Mouse (Mus musculus) ES-E14 (cell line): ENCODE results near the gene Hoxa1. TPM values are rescaled to one million over a fixed set of nuclear protein-coding genes. Genes with fewer than 3 reads are reported as not detected.

Experiments
- DNase-seq: peaks from one replicate; pipeline ENCODE4 v3.0.0-alpha.2; 2013; ENCODE audit warnings: low read depth, low spot score
- H3K27ac ChIP-seq: 2 replicates; pipeline ENCODE4 v1.5.1; 2012; ENCODE audit warnings: low read depth, mild to moderate bottlenecking, low read length, moderate library complexity, mixed read lengths; ENCODE audit not compliant: poor library complexity, insufficient read depth, severe bottlenecking
- H3K36me3 ChIP-seq: 2 replicates; pipeline ENCODE4 v1.6.1; 2012; ENCODE audit warnings: mild to moderate bottlenecking, low read length, moderate library complexity, mixed read lengths; ENCODE audit not compliant: control insufficient read depth, poor library complexity, insufficient read depth, severe bottlenecking
- H3K4me1 ChIP-seq, 2 experiments: fragments of 150-350 bp in 1 of 2; sonication (generic) in 1 of 2; 2 replicates each; pipeline ENCODE4 v1.6.1; 2012; ENCODE audit warnings: low read length in 2 of 2, mild to moderate bottlenecking in 1 of 2, mixed read lengths in 1 of 2; ENCODE audit not compliant: control insufficient read depth in 2 of 2, insufficient read depth in 2 of 2, poor library complexity in 1 of 2
- H3K4me3 ChIP-seq, 2 experiments: fragments of 150-350 bp in 1 of 2; sonication (generic) in 1 of 2; 2 replicates each; pipeline ENCODE4 v1.5.1; 2012; ENCODE audit warnings: low read length in 2 of 2, low read depth in 1 of 2, mild to moderate bottlenecking in 1 of 2, mixed read lengths in 1 of 2; ENCODE audit not compliant: insufficient read depth in 1 of 2, poor library complexity in 1 of 2, severe bottlenecking in 1 of 2
- H3K9ac ChIP-seq: 2 replicates; pipeline ENCODE4 v1.6.1; 2012; ENCODE audit warnings: low read depth, mild to moderate bottlenecking, low read length, mixed read lengths; ENCODE audit not compliant: poor library complexity, insufficient read depth, severe bottlenecking
- H3K9me3 ChIP-seq: fragments of 150-350 bp; sonication (generic); 2 replicates; pipeline ENCODE4 v1.6.1; 2012; ENCODE audit warnings: low read depth, mild to moderate bottlenecking, low read length; ENCODE audit not compliant: control insufficient read depth, insufficient read depth
- CHD2 ChIP-seq: IDR thresholded peaks from 2 replicates; pipeline ENCODE4 v1.6.1; 2014; ENCODE audit warnings: mild to moderate bottlenecking, low read depth, low read length, inconsistent platforms
- HCFC1 ChIP-seq: IDR thresholded peaks from 2 replicates; pipeline ENCODE4 v1.6.1; 2012; ENCODE audit warnings: low read length, inconsistent platforms, borderline replicate concordance; ENCODE audit not compliant: insufficient read depth
- MAFK ChIP-seq: IDR thresholded peaks from 2 replicates; pipeline ENCODE4 v1.6.1; 2014; ENCODE audit warnings: mild to moderate bottlenecking, low read depth, low read length, inconsistent platforms; ENCODE audit not compliant: insufficient read depth
- ZC3H11A ChIP-seq: IDR thresholded peaks from 2 replicates; pipeline ENCODE4 v1.6.1; 2012; ENCODE audit warnings: low read depth, mild to moderate bottlenecking, inconsistent platforms, low read length, borderline replicate concordance
- ZNF384 ChIP-seq: IDR thresholded peaks from 2 replicates; pipeline ENCODE4 v1.6.1; 2012; ENCODE audit warnings: low read depth, low read length, inconsistent platforms
- in situ Hi-C, 2 experiments: fragments of 600-800 bp; cut with MboI; formaldehyde crosslinking; loops; one replicate each; pipeline ENCODE4 v1.15.1; 2025; ENCODE audit warnings: low sequenced_read_pairs in 2 of 2, inconsistent platforms in 1 of 2; ENCODE audit not compliant: unreplicated experiment in 2 of 2
- total RNA-seq: library from RNA; depleted of rRNA; stranded (reverse); fragments of 300-350 nt; gene quantifications from 2 replicates; pipeline ENCODE4 v1.2.3, GENCODE M21; 2012

The Hoxa1 gene
- total RNA-seq, 1 experiment: 3.5 TPM

DNA sequence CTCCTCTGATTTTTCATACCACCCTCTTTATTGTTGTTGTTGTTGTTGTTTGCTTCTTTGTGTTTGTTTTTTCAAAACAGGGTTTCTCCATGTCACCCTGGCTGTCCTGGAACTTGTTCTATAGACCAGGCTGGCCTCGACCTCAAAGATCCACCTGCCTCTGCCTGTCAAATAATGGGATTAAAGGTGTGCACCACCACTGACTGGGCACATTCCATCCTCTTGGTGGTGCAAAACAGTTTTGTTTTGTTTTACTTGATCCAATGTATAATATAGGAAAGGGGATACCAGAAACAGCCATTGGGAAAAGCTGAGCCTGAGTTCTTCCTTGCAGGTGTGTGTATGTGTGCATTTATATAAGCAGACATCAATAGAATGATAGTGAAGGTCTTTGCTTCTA is 28.4 kb upstream of the Hoxa1 start:
- in situ Hi-C loops: no loop called here
- TF ChIP-seq HCFC1 (no peak), MAFK (no peak), CHD2 (no peak), ZC3H11A (no peak), ZNF384 (no peak)
- H3K4me1 ChIP-seq: peaks cover 0 to 2% of the 10 kb centered on the region in 2 experiments; a peak in 1 of 4 replicates

DNA sequence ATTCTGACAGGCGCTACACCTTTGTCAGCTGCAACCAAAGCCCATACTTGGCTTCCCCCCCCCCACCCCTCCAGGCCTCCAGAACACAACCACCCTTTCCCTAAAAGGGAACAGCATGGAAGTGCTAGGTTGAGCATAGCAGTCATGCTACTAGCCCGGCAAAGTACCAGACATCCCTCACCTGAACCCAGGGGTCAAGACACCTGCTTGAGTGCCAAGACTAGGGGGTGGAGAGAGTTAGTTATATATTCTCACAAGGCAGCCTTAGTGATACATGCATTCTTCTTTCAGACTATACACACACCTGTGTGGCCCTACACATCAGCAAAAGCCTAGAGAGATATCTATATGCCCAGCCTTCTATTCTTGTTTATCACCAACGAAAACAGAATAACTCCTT is 27.7 kb upstream of the Hoxa1 start:
- Histone ChIP-seq H3K4me1 (no peaks in the 10 kb centered on the region), H3K9ac (no peak overlapping the region), H3K9me3 (no peaks in the 10 kb centered on the region), H3K27ac (no peak overlapping the region), H3K36me3 (no peaks in the 10 kb centered on the region), H3K4me3 (no peak overlapping the region)
- no peak for TF ChIP-seq ZC3H11A
- TF ChIP-seq MAFK: no peak
- no peak for TF ChIP-seq ZNF384
- no peak for TF ChIP-seq CHD2
- no peak for TF ChIP-seq HCFC1
- in situ Hi-C loops: no loop called here
- no peak for DNase-seq

More for the DNA sequence above, 28.4 kb upstream of the Hoxa1 start:
- no peaks in the 10 kb centered on the region for H3K36me3 ChIP-seq
- H3K9ac ChIP-seq: no peak overlapping the region
- H3K27ac ChIP-seq: no peak overlapping the region
- H3K4me3 ChIP-seq: no peak overlapping the region
- no peak for DNase-seq
- no peaks in the 10 kb centered on the region for H3K9me3 ChIP-seq

DNA sequence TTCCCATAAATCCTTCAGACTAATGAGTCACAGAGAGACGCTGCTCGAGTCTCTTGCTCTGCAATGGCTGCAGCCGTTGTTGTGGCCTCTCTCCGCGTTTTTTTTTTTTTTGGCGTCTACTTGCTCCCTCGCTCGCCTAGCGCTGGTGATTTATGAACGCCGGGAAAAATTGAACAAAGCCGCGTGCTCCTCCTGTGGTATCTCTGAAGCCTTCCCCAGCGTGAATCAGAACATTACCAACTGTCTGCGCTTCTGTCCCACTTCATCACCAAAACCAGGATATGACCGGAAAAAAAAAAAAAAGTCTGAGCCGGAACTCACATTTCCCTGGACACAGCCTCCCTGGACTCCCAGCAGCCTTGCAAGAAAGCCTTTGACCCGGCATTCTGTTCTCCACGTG is 27.1 kb upstream of the Hoxa1 start:
- in situ Hi-C loops: no loop called here
- H3K4me1 ChIP-seq: no peaks in the 10 kb centered on the region
- H3K27ac ChIP-seq: no peak overlapping the region
- DNase-seq: no peak
- no peaks in the 10 kb centered on the region for H3K9me3 ChIP-seq
- TF ChIP-seq ZNF384: peak; percentile 76
- TF ChIP-seq ZC3H11A: no peak
- no peaks in the 10 kb centered on the region for H3K36me3 ChIP-seq
- no peak overlapping the region for H3K4me3 ChIP-seq
- no peak overlapping the region for H3K9ac ChIP-seq

DNA sequence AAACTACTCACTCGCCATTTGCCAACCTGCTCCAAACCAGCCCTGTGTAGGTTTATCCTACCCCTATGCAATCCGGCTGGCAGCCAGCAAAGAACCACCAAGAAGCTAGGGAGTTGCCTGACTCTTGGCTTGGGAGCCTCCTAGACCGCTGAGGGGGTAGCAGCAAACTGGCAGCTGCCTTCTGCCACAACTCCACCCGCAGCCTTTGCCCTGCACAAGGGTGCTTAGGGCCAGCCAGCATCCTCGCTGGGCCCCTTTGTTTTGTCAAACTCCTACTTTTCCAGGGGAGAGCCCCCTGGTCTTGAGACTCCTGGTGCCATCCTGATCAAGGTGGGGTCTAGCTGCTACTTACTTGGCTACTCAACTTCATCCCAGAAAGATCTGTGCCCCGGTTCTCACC is 26.6 kb upstream of the Hoxa1 start:
- H3K27ac ChIP-seq: no peak overlapping the region

DNA sequence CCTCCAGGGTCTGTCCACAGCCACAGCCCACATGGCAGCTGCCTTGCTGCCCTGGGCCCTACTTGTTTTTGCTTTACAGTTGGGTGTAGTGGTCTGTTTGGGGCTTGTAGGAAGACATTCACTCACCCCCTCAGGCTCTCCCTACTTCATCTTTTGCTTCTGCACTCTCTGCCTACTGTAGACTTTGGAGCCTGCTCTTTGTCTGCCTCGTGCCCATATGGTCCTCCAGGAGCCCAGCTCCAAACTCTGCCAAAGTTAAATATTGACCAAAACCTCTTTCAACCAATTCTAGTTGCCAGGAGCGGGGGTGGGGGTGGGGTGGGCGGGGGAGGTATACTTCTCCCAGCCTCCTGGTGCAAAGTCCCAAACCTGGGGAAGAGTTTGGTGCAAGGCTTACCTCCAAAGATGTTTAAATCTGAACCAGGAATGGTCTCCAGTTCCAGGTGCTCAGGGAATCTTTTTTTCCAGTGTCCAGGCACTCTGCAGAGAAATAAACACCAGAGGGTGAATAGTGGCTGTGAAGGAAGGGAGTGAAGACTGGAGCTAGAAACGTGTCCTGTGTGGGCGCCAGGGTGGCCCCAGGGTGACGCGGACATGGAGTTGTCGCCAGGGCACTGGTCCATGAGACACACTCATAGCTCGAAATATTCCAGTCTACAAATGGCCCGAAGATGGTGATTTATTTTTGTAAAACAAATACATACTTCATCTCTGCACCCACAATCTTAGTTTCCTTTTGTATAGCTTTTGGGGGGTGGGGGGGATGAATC is 25.4 kb upstream of the Hoxa1 start:
- in situ Hi-C loops: no loop called here
- no peak for DNase-seq
- no peak for TF ChIP-seq ZC3H11A
- H3K4me3 ChIP-seq: no peak overlapping the region
- H3K9me3 ChIP-seq: no peaks in the 10 kb centered on the region
- H3K9ac ChIP-seq: no peak overlapping the region
- H3K4me1 ChIP-seq: no peaks in the 10 kb centered on the region; a peak in 1 of 4 replicates
- no peaks in the 10 kb centered on the region for H3K36me3 ChIP-seq
- no peak overlapping the region for H3K27ac ChIP-seq

More for the DNA sequence above, 26.6 kb upstream of the Hoxa1 start:
- H3K9ac ChIP-seq: no peak overlapping the region
- H3K9me3 ChIP-seq: no peaks in the 10 kb centered on the region
- in situ Hi-C loops: no loop called here
- DNase-seq: no peak
- H3K4me3 ChIP-seq: no peak overlapping the region
- H3K36me3 ChIP-seq: no peaks in the 10 kb centered on the region
- no peak for TF ChIP-seq CHD2
- no peak for TF ChIP-seq ZC3H11A
- TF ChIP-seq HCFC1: no peak
- TF ChIP-seq MAFK: no peak
- TF ChIP-seq ZNF384: no peak
- H3K4me1 ChIP-seq: no peaks in the 10 kb centered on the region; a peak in 1 of 4 replicates
